Mouse (Mus musculus): ENCODE measurements at regions not wholly inside any gene's neighbourhood (a gene's known extent, or its start where the extent isn't known, plus 50 kb on each side); places are given as distances from the start of the nearest gene placed in this dataset.

DNA sequence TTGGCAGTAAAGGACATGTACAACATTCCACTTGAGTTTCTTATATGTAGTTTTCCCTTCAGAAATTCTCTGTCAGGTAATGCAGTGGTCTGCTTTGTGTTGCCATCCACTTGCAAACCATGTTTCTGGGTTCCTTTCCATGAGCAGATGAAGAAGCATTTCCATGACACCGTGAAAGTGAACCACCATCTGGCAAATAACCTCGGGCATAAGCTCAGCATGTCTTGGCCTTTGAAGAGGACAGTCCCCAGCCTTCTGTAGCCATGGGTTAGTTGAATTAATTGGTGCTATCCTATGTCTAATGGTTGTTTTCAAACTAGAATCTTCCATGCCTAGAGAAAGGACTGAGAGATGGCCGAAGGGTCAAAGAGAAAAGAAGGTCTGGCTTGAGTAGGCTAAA is 414.3 kb upstream of the Id4 start:
- intact Hi-C loops (cut with DNase I): no loop called here
- DNase-seq: no peak

DNA sequence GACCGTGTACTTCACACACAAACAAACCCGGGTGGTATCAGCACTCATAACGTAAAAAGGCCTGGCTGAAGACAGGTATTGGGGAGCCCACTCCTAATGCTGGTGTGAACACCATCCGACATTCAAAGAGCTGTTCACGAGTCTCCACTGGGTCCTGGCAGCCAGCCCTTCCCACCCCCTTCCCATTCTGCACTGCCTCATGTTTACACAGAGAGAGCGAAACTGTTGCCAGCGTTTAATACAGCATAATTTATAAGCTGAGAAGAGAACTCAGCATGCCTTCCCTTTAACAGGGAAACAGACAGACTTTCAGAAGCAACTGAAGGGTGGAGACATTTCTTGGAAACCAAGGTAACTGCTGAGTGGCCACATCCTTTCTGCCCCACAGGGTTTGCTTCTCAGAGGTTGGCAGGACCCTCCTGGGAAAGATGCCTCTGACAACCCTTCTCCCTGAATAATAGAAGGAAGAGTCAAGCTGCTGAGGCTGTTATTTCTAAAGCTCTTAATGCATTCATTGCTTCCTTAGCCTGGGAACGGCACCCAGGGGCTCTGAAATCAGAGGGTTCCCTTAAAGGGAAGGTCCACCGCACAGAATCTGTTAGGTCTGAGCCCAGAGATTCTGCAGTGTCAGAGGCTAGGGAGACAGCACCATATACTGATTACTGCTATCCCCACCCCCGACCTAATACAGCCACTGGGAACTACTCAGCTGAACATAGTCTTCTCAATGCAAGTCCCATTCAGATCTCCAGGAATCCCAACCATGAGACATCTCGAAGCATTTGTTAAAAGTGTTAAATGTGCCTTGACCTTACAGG is 412.4 kb upstream of the Id4 start:
- DNase-seq: no peak
- intact Hi-C loops (cut with DNase I): no loop called here

DNA sequence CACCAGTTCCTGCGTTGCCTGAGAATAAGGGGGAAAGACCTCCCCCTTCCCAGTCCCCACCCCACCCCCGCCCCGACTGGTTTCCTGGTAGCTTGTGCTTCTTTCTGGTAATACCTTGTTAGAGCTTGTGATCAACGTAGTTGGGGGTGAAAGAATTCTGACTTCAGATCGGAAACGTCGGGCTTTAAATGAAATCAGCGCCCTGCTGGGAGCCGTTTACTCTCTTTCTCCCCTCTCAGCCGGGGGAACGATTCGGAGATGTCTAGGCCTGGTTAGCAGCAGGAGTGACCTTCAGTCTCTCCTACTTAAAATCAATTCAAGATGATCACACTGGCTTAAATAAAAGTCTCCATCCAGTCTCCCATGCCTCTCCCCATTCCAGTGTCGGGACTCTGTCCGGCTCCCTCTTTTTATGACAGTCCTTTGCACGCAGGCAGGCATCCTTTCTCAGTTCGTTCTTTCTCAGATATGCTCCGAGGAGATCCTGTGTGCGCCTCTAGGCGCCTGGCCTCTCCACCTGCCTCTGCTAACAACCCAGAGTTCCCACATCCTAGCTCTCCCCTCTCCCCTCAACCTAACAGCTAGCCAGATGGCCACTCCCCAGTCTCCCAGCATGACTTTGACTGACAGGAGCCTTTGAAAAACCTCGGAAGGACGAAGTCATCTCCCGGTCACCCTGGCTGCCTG is 405.5 kb upstream of the Id4 start:
- DNase-seq: no peak
- intact Hi-C loops (cut with DNase I): no loop called here

DNA sequence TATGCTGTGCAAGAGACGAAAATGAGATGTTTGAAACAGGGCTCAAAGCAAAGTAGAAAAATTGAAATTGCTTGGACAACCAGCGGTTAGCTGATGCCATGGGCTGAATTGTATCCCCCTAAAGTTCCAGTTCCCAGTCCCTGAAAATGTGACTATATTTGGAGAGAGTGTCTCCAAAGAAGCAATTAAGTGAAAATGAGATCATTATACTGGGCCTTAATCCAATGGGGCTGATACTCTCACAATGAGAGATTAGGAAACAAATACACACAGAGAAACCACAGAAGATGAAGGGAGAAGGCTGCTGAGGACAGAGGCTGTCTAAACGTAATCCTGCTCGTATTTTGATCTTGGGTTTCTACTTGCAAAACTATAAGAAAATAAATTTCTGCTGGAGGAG is 402.1 kb upstream of the Id4 start:
- DNase-seq: no peak
- intact Hi-C loops (cut with DNase I): no loop called here

DNA sequence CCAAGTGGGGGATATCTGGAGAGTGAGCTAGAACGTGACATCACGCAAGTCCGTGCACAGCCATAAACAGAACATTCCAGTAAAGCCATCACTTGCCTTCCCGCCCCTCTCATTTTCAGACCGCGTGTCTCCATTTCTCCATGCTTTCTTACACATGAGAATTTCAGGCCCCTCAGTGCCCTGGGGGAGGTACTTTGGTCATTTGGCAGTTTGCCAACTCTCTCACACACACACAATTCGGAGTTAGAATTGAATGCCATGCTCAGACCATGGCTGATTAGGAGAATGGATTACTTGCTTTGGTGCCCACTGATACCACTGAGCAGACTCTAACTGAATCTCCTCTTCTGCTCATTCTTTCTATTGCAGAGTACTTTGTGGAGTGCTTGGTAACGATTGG is 400.7 kb upstream of the Id4 start:
- intact Hi-C loops (cut with DNase I): no loop called here
- DNase-seq: no peak

DNA sequence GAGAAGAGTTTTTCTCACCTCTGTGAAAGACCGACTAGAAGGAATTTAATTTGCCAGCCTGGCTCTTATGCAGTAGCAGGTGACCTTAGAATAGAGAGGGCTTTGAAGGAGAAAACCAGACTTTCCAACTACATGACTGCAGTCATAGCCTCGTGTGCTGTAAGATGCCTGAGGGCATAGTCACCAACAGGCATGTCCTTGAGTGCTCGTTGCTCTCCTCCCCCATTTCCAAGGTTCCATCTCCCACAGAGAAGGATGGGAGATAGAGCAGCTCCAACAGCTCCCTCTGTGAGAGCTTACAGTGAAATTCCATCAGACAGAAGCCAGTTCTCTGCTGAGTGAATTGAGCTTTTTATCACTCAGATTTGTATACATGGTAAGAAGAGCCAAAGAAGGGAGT is 398.1 kb upstream of the Id4 start:
- intact Hi-C loops (cut with DNase I): no loop called here
- no peak for DNase-seq

DNA sequence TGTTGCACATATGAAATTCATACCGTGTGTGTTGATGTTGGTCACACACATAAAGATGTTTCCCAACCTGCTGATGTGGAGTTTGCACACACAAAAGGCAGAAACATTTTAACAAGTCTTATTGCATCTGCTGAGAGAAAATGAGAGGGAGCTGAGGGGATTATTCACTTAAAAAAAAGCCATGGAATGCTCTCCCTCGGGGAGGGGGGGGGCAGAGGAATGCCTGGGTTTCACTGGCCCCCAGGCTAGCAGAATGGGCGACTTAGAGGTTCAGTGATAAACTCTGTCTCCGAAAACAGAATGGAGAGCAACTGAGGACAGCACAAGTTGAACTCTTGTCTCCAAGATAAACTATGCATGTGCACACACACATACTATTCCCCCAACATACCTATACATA is 392.4 kb upstream of the Id4 start:
- no peak for DNase-seq
- intact Hi-C loops (cut with DNase I): no loop called here

DNA sequence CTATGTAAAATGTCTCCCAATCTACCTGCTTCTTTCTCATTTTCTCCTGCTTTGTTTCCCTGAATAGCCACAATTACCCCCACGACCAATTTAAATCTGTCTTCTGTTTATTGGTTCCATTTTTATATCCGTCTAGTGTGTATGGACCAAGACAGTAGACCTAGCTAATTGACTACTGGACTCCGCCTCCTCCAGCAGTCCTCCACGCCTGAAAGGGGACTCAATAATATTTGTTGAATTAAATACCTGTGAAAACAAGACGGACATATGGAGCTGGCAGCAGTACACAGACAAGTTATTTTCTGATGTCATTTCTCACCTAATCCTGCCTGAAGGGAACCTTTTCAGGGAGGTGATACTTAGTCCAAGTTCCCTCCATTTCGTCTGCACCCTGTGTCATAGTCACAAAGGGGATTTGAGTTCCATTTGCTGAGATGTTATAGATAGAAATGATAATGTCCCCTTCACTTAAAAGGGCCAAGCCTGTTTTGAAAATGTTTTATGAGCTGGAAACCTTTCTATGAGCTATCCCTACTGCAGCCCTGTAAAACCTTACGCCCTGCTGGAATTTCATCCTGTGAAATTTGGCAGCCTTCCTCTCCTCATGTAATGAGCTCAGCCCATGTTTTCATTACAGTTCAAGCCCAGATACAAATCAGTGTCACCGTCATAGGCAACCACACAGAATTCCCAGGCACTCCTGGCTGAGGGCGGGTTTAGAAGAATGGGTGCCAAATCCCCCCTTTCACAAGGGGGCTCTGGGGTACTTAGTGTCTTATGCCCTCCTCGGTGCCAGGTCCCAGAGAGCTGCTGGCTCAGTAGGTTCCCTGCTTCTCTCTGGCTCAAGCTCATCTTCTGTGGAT is 391.1 kb upstream of the Id4 start:
- intact Hi-C loops (cut with DNase I): no loop called here
- DNase-seq: peak; percentile 4 to 38

DNA sequence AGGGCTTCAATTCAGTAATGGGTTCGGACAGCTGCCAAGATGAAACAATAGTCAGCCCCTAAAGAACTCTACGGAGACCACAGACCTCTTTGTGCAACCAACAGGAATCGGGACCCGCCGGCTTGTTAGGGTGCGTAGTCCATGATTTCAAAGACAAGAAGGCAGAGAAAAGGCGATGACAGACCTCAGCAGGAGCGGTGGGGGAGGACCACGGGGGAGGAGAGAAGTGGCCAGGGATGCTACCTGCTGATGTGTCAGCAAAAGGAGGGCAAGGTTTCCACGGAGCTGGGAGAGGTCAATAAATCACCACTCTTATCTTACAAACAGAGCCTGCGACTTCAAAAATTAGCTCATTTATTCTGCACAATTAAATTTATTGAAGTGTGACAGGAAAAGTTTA is 388.4 kb upstream of the Id4 start:
- no peak for DNase-seq
- intact Hi-C loops (cut with DNase I): no loop called here

DNA sequence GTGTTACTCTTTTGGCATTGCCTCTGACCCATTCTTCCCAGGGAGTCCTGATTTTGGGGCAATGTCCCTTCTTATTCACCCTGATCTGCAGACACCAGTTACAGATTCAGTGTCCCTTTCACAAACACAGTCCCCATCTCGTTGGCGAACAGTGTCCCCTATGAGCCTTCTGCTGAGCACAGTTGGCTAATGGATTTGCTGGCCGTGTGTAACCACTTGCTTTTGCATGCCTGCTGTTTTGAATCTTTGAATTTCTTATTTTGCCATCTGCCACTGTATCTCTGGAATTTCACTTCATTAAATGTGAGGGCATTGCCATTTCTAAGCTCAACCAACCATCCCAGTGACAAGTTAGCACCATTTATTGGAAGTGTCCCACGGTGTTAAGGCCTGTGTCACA is 368.5 kb upstream of the Id4 start:
- DNase-seq: no peak
- intact Hi-C loops (cut with DNase I): no loop called here

DNA sequence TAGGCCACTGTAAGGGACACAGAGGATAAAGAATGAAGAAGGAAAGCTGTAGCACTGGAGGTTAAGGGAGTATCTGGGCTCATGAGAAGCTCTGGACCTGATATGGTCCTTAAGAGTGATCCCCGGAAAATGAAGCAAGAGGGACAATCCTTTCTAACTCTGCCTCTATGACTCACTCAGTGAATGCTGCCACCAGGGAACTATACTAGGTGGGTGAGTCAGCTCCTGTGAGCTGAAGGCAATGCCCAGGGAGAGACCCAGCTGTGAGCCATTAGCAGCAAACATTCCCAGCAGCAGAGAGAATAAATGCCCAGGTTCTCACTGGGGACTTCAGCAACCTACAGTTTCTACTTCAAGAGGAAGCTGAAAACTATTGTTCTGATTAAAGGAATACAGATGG is 366.7 kb upstream of the Id4 start:
- intact Hi-C loops (cut with DNase I): no loop called here

DNA sequence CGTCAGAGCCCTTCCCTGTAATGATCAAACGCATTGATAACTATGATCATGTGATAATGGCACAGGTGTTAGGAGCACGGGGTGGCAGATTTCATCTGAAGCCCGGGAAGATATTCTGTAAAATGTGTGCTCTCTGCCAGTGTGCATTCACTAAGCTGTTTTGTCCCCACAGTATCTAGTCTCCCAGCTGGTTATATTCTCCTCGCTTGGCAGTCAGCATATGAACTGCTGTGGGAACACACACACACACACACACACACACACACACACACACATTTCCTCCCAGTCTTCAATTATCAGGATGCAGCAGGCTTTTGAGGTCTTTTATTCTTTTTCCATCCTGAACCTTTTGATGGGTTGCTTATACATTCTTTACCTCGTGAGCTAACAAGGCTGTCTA is 365.8 kb upstream of the Id4 start:
- intact Hi-C loops (cut with DNase I): no loop called here
- DNase-seq: no peak

More for the DNA sequence above, 366.7 kb upstream of the Id4 start:
- DNase-seq: no peak

DNA sequence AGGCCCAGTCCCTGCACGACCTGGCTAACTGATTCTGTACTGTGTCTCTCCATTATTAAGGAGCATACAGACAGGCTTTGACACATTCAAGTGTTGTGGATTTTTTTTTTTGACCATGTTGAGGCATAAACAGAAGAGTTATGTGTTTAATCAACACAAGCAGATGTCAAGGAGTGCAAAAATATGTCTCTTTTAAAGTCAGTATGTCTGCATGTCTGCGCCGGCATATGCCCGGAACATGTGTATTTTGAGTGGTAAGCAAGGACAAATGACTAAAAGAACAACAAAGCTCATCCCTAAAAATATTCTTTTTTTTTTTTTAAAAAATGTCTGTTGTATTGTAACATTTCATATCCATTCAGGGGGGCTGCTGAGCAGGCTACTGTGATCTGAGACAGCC is 364.4 kb upstream of the Id4 start:
- intact Hi-C loops (cut with DNase I): no loop called here
- no peak for DNase-seq

DNA sequence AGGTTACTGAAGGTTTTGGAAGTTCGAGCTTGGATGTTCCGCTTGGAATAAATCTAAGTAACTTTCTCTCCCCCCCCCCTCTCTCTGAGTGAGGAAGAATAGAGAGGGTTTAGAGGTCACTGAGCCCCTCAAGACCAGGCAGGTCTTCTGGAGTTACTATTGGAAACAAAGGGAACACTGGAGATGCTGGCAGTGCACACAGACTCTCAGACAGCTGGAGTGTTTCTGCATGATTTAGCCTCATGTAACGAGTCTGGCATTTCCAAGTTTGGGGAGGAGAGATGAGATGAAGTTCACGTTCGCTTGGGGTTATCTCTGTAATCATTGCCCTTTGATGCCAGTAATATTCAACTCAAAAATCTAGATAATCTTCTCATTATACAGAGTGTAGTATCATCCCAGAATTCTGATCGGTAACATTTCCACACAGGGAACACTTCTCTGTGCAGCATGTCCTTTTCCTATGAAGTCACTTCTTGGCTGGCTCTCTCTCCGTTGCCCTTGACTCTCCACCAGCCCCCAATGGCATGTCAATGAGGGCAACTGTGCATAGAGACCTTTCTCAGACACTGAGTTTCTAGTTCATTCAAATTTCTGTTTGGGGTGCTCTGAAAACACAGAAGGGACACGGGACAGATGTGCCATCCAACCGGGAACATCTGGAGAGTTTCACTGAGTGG is 351.0 kb upstream of the Id4 start:
- peak in 1 of 2 experiments; percentile 6 for DNase-seq
- intact Hi-C loops (cut with DNase I): no loop called here

DNA sequence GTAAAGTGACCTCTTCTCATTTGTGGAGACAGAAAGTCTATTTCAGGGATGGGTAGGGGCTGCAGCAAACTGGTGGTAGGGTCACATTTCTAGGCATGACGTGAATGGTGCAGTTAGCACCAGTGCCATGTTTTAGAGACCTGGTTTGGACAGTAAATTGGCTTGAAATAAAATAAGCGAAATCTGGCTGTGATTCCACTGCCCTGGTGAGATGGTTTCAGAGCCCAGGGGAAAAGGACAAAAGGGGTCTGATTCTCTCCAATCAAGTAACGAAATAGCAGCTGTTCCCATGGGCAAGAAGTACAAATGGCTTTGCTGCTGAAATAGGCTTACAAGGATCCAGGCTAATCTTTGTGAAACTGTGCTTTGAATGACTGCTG is 350.5 kb upstream of the Id4 start:
- peak in 1 of 2 experiments; percentile 4 for DNase-seq
- intact Hi-C loops (cut with DNase I): no loop called here

DNA sequence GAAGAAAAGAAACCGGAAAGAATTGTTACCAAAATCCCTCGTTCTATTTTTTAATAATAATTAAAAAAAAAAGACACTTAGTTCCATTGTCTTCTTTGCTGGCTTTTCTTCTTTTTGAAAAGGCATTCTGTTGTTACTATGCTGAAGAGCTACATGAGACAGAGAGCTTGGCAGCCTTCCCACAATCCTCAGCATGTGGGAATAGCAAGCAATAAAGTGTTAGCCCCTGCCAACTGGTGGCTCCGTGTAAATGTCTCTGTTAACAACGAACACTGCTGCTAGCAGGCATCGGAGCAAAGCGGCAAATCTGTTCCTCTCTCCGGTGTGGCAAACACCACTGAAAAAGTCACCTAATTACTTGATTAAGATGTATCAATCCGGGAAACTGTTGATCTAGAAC is 344.6 kb upstream of the Id4 start:
- intact Hi-C loops (cut with DNase I): no loop called here
- DNase-seq: peak; percentile 27 to 57

DNA sequence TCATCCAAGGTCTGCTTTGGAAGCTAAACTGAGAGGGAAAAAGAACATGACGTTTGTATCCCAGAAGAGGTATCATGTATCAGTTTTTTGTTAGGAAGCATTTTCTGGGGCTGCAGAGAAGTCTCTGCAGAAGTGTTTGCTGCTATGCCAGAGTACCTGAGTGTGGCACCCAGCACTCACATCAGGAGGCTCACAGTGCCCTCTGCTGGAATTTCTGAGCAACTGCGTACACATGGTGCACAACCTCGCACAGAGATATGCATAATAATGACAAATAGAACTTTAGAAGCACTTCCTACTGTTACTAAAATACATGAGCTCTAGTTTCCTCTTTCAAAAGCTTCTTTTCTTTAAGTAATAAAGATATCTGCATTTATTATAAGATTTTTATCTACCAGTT is 343.7 kb upstream of the Id4 start:
- intact Hi-C loops (cut with DNase I): no loop called here
- no peak for DNase-seq

DNA sequence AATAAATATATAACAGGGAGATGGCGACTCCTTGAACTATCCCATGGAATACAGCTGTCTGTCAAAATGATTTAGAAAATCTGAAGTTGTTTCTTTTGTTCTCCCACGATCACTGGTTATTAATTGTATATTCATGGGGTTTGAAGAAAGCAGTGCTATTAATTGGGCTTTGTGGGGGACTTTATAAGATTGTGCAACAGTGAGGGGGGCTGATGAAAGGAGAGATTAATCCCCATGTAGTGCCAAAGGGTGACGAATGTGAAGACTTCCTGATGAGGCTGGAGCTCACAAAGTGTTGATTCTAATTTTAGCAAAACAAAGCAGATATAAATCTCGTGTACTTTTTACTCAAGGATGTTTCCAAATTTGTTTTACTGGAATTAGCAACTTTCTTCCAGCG is 340.0 kb upstream of the Id4 start:
- no peak for DNase-seq
- intact Hi-C loops (cut with DNase I): no loop called here

DNA sequence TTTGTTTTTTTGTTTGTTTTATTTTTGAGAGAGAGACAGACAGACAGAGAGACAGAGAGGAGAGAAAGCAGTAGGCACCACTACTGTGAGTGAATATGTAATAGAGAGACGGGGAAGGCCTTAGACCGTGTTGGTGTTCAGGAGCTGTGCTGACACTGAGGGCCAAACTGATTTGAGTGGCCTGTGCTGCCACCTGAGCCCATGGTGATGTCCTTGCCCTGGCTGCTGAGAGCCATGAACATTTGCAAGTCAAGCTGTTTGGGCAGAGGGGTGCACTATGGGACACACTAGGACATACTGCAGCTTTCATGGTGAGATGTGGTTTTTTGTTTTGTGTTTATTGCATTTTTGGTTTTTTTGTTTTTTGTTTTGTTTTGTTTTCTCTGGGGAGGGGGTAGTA is 320.3 kb upstream of the Id4 start:
- intact Hi-C loops (cut with DNase I): no loop called here
- no peak for DNase-seq

DNA sequence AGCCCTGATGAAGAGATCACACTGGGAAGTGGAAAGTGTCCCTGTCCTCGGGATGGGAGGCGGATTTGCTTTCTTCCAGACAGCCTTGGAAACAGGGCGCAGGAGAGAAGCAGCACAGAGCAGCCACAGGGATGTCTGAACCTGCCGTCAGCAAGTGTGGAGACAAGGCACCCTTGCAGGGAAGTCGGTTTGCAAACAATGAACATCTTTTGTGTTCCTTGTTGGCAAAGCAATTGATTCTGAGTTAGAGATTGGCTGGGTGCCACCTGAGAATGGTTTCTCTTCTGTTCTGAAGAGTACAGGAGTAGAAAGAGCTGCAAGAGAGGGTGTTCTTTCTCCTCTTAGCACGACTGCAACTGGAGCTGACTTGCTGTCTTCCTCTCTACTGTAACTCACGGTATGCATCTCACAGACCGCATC is 318.6 kb upstream of the Id4 start:
- intact Hi-C loops (cut with DNase I): no loop called here
- DNase-seq: peak in 1 of 2 experiments; percentile 16

DNA sequence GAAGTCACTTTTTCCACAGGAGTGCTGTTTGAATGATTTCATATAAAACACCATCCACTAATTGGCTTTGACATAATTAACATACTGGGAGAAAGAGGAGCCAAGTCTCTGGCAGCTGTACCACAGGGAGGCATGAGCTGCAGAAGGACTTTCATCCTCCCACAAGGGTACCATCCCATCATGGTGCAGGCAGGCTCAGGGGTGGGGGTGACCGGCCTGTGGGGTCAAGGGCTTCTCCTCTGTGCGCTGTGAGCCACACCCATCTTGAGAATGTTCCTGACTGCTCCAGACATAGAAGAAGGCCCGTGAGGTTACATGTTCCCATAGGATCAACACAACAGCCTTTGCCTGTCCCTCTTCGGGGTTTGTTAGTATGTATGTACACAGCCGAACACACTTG is 317.4 kb upstream of the Id4 start:
- intact Hi-C loops (cut with DNase I): no loop called here
- no peak for DNase-seq

Data from heart, postnatal 14 days (tissue).